Mouse (Mus musculus) megakaryocyte, embryonic 14.5 days (primary cell): ENCODE data around the gene Chd2.

Experiments used
- FLI1 ChIP-seq: IDR thresholded peaks from 2 replicates; pipeline ENCODE4 v1.6.1; 2012; ENCODE audit warnings: low read length, inconsistent platforms, mixed read lengths
- GATA1 ChIP-seq: IDR thresholded peaks from 3 replicates; pipeline ENCODE4 v1.6.1; 2012; ENCODE audit warnings: mixed read lengths, low read length, inconsistent platforms, borderline replicate concordance

DNA sequence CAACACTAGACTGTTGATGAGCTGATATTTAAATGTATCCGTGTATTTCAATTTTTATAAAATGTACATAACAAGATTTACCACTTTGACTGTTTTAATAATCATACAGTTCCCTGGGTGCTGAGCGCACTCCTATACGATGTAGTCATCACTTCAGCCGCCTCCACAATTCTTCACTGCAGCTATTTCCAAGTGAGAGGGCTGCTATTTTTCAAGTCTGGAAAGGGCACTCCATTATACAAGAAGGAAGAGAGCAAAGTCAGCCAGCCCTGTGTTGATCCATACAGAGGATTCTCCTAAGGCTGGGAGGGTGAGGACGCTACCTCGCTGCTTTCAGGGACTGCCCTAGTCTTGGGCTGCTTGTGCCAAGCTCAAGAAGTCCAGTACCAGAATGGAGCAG is 45.1 kb upstream of the Chd2 start:
- TF ChIP-seq GATA1 = no peak
- no peak for TF ChIP-seq FLI1
